Mouse (Mus musculus) thymus, postnatal 0 days (tissue): ENCODE results near the gene Serpinb3d. TPM values are rescaled to one million over a fixed set of nuclear protein-coding genes. Genes with fewer than 3 reads are reported as not detected.
"Not testable (repeated sequence)": the region's sequence is repeated elsewhere in the genome, so short reads cannot be mapped to it uniquely, and the experiment has no call there.

Experiments used
- DNase-seq: peaks from one replicate; pipeline ENCODE4 v3.0.0-alpha.2; 2015; ENCODE audit warnings: low spot score
- polyA plus RNA-seq: library from polyadenylated mRNA; unstranded; fragments of >200 nt; fragmentation: Nextera tagmentation; extraction: Ambion mirVana; gene quantifications from 2 replicates; pipeline ENCODE4 v1.2.1, GENCODE M21; 2015

Serpinb3d gene
- 0.10 TPM in 1 of 2 replicates, not detected in the other for polyA plus RNA-seq

DNA sequence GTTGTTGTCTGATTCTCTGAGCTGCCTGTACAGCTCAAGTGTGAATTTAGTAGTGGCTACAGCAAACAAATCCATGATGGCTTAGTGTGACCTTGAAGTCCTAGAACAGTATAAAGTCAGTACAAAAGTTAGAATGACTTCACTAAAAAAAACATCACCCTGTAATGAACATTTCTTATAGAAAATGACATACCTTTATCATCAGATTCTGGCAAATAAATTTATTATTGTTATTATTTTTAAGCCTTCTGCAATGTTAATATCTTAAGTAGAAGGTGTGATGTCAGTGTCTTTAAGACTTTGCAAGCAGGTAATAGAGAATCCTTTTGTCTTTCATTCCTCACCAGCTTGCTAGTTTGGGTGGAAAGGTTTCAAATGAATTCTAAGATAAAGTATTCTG is at the start of gene Serpinb3d:
Serpinb3d (minus strand) TSS at position 101 of the 400 bp plus-strand sequence.
- DNase-seq: no peak

DNA sequence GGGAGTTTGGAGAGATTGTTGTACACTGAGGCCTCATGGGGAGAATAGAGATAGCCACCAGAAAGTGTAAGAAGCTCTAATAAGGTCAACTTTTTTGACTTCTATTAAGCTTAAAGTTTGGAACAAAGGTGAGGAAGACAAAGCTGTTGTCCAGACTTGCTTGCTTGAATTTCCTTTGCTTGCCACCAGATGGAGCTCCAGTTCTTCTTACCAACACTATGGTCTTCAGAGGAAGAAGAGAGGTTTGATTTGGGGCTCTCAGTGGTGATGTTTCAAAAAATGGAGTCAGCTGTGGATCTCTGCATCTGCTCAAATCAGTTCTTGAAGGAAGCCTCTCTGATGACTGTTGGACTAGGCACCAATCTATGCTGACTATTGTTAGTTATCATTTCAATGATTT is 44.1 kb upstream of the Serpinb3d start:
- not testable (repeated sequence) for DNase-seq

DNA sequence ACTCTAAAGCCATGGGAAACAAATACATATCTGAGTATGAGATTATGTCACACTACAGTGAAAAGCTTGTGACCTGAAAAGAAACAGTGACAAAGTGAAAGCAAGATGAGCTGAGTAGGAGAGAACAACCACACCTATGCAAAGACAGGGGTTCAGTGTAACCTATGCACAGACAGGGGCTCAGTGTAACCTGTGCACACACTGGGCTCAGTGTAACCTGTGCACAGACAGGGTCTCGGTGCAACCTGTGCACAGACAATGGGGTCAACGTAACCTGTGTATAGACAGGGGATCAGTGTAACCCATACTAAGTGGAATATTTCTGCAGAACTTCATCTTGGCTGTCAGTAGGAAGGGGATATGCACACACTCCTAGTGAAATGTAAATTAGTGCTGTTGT is 15.1 kb upstream of the Serpinb3d start:
- no peak for DNase-seq

DNA sequence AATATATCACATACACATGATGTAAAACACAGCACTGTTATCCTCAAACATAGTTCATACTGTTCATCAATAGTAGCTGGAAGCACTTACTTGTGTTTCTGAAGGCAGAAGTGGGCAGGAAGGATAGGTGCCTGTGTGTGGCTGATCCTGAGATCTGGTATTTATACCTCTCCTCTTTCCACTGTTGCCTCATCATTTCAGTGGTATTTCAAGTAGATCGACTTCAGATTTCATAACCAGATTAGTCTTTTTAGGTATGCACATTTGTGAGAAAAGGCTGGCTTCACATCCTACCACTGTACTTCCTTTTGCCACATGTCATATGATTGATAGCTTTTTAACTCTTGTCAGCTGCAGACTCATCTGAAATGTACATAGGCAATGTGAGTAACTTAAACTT is 31.1 kb downstream of the Serpinb3d start, which contains the start of gene Serpinb3a:
Serpinb3a (minus strand) TSS at position 101 of the 400 bp plus-strand sequence.
- DNase-seq: no peak

DNA sequence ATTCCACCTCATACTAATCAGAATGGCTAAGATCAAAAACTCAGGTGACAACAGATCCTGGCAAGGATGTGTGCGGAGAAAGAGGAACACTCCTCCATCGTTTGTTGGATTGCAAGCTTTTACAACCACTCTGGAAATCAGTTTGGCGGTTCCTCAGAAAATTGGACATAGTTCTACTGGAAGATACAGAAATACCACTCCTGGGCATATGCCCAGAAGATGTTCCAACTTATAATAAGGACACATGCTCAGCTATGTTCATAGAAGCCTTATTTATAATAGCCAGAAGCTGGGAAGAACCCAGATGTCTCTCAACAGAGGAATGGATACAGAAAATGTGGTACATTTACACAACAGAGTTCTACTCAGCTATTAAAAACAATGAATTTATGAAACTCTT is 49.1 kb downstream of the Serpinb3d start:
- DNase-seq: not testable (repeated sequence)

Other genes starting within 250 kb of the Serpinb3d start
- 5.6 and 8.3 TPM in 2 replicates for gene Serpinb5, start 222.3 kb downstream of the Serpinb3d start, polyA plus RNA-seq
- 4.3 and 5.4 TPM in 2 replicates for gene Serpinb12, start 149.1 kb downstream of the Serpinb3d start, polyA plus RNA-seq
- 0.10 TPM in 1 of 2 replicates, not detected in the other for gene Serpinb13, start 102.5 kb downstream of the Serpinb3d start, polyA plus RNA-seq
- gene Serpinb3a, start 31.2 kb downstream of the Serpinb3d start, polyA plus RNA-seq: 0.98 and 1.1 TPM in 2 replicates
- gene Serpinb3b, start 194.9 kb upstream of the Serpinb3d start, polyA plus RNA-seq: not detected in 2 replicates
- gene Serpinb3c, start 194.9 kb upstream of the Serpinb3d start, polyA plus RNA-seq: 0.41 and 0.42 TPM in 2 replicates